Mouse (Mus musculus) brain, adult 10 weeks (tissue): ENCODE results near the gene Cxcl1. TPM values are rescaled to one million over a fixed set of nuclear protein-coding genes. Genes with fewer than 3 reads are reported as not detected.

ENCODE experiments used
- polyA plus RNA-seq: library from polyadenylated mRNA; stranded (reverse); fragments of 350-450 nt; fragmentation: Illumina TruSeq; extraction: RNeasy Lipid Tissue Mini Kit (QIAGEN cat#74804); gene quantifications from one replicate; pipeline ENCODE4 v1.2.3, GENCODE M21; 2015; ENCODE audit warnings: low read depth, low replicate concordance

Cxcl1 gene
- not detected for polyA plus RNA-seq

DNA sequence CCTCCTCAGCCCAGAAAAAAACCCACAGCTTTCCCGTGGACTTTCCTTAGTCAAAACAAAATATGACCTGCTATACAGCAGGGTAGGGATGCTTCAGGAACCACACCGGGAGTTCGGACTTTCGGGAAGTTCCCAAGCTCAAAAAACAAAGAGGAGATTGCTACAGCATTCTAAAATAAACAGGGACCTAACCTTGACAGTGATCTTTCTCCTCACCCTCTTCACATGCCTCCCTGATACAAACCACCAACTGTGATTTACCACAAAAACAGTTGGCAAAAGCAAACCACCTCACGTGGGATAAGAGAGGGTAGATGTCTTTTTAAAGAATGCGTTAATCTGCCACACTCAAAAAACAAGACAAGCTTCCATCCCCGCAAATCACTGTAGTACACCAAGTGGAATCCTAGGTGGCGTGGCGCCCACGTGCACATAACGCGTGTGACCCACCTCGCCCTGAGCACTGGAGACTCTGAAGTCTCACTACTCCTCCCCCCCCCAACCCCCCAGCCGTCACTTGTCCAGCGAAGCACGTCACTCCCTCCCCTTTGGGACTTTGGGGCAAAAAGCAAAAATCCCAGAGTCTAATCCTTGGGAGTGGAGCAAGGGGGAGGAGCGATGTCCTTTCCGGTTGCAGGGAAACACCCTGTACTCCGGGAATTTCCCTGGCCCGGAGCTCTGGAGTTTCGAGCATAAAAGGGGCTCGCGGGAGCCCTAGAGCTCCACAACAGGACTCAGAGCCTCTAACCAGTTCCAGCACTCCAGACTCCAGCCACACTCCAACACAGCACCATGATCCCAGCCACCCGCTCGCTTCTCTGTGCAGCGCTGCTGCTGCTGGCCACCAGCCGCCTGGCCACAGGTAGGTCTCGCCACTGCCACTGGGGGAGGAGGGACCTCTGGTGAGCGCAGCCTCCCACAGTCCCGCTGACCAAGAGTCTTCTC, at the start of gene Cxcl1:
Gene Cxcl1, plus strand, starts transcription at position 723 of the 945 bp plus-strand sequence.

DNA sequence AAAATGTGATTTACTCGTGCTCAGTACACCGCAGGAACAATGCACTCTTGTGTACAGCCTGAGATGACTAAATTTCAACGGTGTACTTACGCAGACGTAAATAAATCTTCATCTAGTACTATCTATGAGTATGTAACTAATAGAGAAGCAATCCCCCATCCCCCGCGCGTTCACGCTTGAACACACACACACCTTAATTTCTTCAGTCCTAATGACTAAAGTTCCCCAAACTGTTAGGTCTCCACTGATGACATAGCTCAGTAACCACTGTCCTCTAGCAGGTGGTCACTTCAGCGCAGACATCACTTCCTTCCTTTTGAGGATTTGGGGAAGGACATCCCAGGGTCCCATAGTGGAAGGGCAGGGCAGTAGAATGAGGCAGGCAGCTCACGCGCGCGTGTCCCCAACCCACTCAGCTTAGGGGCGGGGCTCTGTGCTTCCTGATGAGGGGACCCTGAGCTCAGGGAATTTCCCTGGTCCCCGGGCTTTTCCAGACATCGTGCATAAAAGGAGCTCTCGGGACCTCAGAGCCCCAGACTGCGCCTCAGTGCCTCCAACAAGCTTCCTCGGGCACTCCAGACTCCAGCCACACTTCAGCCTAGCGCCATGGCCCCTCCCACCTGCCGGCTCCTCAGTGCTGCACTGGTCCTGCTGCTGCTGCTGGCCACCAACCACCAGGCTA, 12.4 kb downstream of the Cxcl1 start, which contains the start of gene Cxcl2:
Gene Cxcl2, plus strand, starts transcription at position 533 of the 682 bp plus-strand sequence.

DNA sequence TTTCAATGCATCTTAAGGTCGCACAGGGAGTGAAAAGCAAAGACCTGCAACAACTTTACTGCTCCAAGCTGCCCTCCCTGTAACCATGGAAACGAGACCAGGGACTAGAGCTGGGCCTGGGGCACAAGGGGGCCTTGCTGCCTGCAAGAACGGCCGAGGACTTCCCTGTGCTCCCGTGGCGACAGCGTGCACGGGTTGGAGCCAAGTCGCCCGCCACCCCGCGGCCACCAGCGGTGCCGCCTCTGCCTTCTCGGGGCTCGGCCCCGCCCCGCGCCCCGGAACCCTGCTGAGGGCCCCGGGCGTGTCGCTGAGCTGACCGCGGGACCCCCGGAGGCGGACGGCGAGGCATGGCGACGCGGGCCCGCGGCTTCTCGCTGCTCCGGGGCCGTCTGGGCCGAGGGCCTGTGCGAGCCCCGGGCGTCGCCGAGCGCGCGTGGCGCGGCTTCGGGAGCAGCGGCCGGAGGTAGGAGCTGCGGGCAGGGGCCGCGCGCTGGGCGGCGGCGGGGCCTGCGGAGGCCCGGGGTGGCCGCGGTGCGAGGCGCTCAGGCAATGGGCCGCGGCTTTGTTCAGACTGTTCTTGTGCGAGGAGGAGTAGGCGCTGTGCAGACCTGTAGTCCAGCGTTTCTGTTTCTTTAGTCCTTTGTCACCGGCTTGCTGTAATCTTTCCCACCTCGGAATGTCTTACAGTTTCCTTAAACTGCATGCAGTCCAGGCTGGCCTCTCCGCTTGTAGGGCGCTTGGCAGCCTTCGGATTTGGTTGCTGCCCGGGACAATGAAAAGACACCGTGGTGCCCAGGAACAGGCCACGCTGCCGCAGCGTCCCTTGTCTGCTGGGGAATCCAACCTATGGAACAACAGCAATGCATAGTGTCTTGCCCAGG, 40.2 kb downstream of the Cxcl1 start, which contains the start of gene Mthfd2l:
Gene Mthfd2l, plus strand, starts transcription at position 147 of the 881 bp plus-strand sequence.

Other genes starting within 250 kb of the Cxcl1 start
- gene Cxcl5, start 131.9 kb upstream of the Cxcl1 start, polyA plus RNA-seq, result 0.28 TPM
- not detected for gene Ppbp, start 122.7 kb upstream of the Cxcl1 start, polyA plus RNA-seq
- 3.7 TPM for gene Pf4, start 118.8 kb upstream of the Cxcl1 start, polyA plus RNA-seq
- not detected for gene Cxcl3, start 105.1 kb upstream of the Cxcl1 start, polyA plus RNA-seq
- not detected for gene Cxcl15, start 96.7 kb upstream of the Cxcl1 start, polyA plus RNA-seq
- not detected for gene Cxcl2, start 12.6 kb downstream of the Cxcl1 start, polyA plus RNA-seq
- gene Mthfd2l, start 39.9 kb downstream of the Cxcl1 start, polyA plus RNA-seq, result 16.9 TPM
- gene Epgn, start 136.2 kb downstream of the Cxcl1 start, polyA plus RNA-seq, result not detected
- gene Ereg, start 183.4 kb downstream of the Cxcl1 start, polyA plus RNA-seq, result not detected
- gene Areg, start 248.4 kb downstream of the Cxcl1 start, polyA plus RNA-seq, result not detected